Mouse (Mus musculus) G1E (cell line): ENCODE measurements around the gene Tspan5. TPM values are rescaled to one million over a fixed set of nuclear protein-coding genes. Genes with fewer than 3 reads are reported as not detected.

Experiments used
- ATAC-seq: 2 replicates; pipeline ENCODE4 v1.8.0; 2016; ENCODE audit warnings: mild to moderate bottlenecking; ENCODE audit not compliant: insufficient number of reproducible peaks, poor library complexity, low FRiP score, severe bottlenecking; ENCODE audit errors: extremely low read depth
- DNase-seq: peaks from one replicate; pipeline ENCODE4 v3.0.0; 2012; ENCODE audit warnings: low spot score
- H3K27me3 ChIP-seq: 2 replicates; pipeline ENCODE4 v1.6.1; 2012; ENCODE audit warnings: mild to moderate bottlenecking, low read length, inconsistent platforms; ENCODE audit not compliant: insufficient read depth
- H3K36me3 ChIP-seq: replicated peaks from 2 replicates; pipeline ENCODE3; 2012; ENCODE audit warnings: mild to moderate bottlenecking, inconsistent platforms
- H3K4me1 ChIP-seq: 2 replicates; pipeline ENCODE4 v1.6.1; 2012; ENCODE audit warnings: low read depth, low read length, inconsistent platforms, mixed read lengths; ENCODE audit not compliant: insufficient read depth
- H3K4me3 ChIP-seq: 2 replicates; pipeline ENCODE4 v1.5.1; 2012; ENCODE audit warnings: low read depth, mild to moderate bottlenecking, inconsistent platforms, low read length, moderate library complexity, mixed read lengths
- H3K9me3 ChIP-seq: replicated peaks from 2 replicates; pipeline ENCODE4 v1.6.1; 2012; ENCODE audit warnings: inconsistent platforms
- CTCF ChIP-seq: IDR thresholded peaks from 2 replicates; pipeline ENCODE4 v1.5.1; 2012; ENCODE audit warnings: low read depth, low read length, inconsistent platforms, mixed read lengths
- GATA1 ChIP-seq: IDR thresholded peaks from 2 replicates; pipeline ENCODE4 v1.6.1; 2012; ENCODE audit warnings: borderline replicate concordance, low read length, inconsistent platforms, mixed read lengths
- GATA2 ChIP-seq: IDR thresholded peaks from 2 replicates; pipeline ENCODE4 v1.6.1; 2012; ENCODE audit warnings: low read depth, low read length, inconsistent platforms, borderline replicate concordance
- POLR2AphosphoS5 ChIP-seq: IDR thresholded peaks from 2 replicates; pipeline ENCODE4 v1.6.1; 2012; ENCODE audit warnings: low read depth, low read length, inconsistent platforms; ENCODE audit not compliant: insufficient replicate concordance
- TAL1 ChIP-seq: conservative IDR thresholded peaks from 2 replicates; pipeline ENCODE4 v1.6.1; 2012; ENCODE audit warnings: low read depth, low read length, inconsistent platforms, mixed read lengths
- polyA plus RNA-seq: library from polyadenylated mRNA; stranded (reverse); fragments of >175 nt; gene quantifications from 2 replicates; pipeline ENCODE4 v1.2.3, GENCODE M21; 2012
- total RNA-seq, 2 experiments: library from RNA; stranded (forward) in 1 of 2; stranded (reverse) in 1 of 2; fragments of 200-1000 nt in 1 of 2; fragments of >200 nt in 1 of 2; fragmentation: Nextera tagmentation in 1 of 2; gene quantifications; 2 replicates each; pipeline ENCODE4 v1.2.3; 2014 to 2017

Tspan5 gene
- total and polyA plus RNA-seq, 3 experiments, result 0.05 TPM; not detected in 2

- no peaks in the 10 kb centered on the region for H3K4me1 ChIP-seq
- H3K9me3 ChIP-seq, result no peaks in the 10 kb centered on the region
- TF ChIP-seq GATA2, result no peak
- TF ChIP-seq CTCF, result no peak
- no peak for TF ChIP-seq TAL1
- no peak for ATAC-seq
- H3K36me3 ChIP-seq, result no peaks in the 10 kb centered on the region
- no peak for DNase-seq
- no peak overlapping the region for H3K4me3 ChIP-seq
- H3K27me3 ChIP-seq, result no peaks in the 10 kb centered on the region
Measured at GRCm38 (mm10) chr3:138775926-138776715, 34.1 kb downstream of the Tspan5 start.

GRCm38 (mm10) chr3:138781492-138781891, 39.5 kb downstream of the Tspan5 start:
- Histone ChIP-seq H3K9me3 (no peaks in the 10 kb centered on the region), H3K27me3 (no peaks in the 10 kb centered on the region), H3K36me3 (no peaks in the 10 kb centered on the region), H3K4me3 (no peak overlapping the region), H3K4me1 (no peaks in the 10 kb centered on the region)
- ATAC-seq (no peak), DNase-seq (no peak)
- TF ChIP-seq POLR2AphosphoS5 (no peak), CTCF (no peak), GATA1 (no peak), TAL1 (no peak), GATA2 (no peak)

DNA sequence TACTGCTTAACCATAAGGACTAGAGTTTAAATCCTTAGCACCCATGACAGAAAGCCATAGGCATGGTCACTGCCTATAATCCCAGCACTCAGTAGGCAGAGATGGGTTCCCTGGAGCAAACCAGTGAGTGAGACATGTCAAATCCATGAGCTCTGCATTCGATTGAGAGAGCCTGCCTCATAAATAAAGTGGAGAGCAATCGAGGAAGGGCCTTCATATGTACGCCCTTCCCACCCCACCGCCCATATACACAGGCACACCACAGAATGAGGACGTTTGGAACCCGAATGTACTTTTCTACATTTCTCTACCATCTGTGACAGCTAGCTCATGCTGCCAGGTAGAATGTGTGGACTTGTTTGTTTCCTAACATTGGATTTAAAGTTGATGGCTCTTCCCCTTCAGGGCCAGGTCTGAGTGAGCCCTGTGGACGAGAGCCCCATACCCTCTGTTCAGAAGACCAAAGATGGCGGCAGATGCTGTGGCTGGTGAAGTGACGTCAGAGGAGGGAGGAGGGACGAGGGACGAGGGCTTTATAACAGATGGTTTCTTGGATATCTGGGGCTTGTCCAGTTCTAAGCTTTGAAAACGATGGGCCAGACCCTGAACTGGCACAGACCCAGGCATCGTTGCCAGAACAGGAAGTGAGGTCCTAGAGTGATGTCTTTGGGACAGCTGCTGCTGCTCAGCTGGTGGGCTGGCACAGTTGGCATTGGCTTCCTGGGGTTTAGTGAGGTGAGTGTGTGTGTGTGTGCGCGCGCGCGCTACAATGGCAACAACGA, 42.1 kb downstream of the Tspan5 start:
- Histone ChIP-seq H3K9me3 (no peaks in the 10 kb centered on the region), H3K4me1 (no peaks in the 10 kb centered on the region), H3K4me3 (no peak overlapping the region), H3K27me3 (no peaks in the 10 kb centered on the region), H3K36me3 (no peaks in the 10 kb centered on the region)
- no peak for TF ChIP-seq CTCF
- TF ChIP-seq GATA2, result no peak
- no peak for TF ChIP-seq TAL1
- no peak for TF ChIP-seq GATA1
- TF ChIP-seq POLR2AphosphoS5, result no peak
- no peak for ATAC-seq
- DNase-seq, result no peak

- Histone ChIP-seq H3K9me3 (no peaks in the 10 kb centered on the region), H3K4me1 (no peaks in the 10 kb centered on the region), H3K36me3 (no peaks in the 10 kb centered on the region), H3K4me3 (no peak overlapping the region), H3K27me3 (no peaks in the 10 kb centered on the region)
- ATAC-seq (no peak), DNase-seq (no peak)
- no peak for TF ChIP-seq TAL1
- no peak for TF ChIP-seq GATA1
- no peak for TF ChIP-seq CTCF
Measured at GRCm38 (mm10) chr3:138784641-138785025, 42.6 kb downstream of the Tspan5 start.

DNA sequence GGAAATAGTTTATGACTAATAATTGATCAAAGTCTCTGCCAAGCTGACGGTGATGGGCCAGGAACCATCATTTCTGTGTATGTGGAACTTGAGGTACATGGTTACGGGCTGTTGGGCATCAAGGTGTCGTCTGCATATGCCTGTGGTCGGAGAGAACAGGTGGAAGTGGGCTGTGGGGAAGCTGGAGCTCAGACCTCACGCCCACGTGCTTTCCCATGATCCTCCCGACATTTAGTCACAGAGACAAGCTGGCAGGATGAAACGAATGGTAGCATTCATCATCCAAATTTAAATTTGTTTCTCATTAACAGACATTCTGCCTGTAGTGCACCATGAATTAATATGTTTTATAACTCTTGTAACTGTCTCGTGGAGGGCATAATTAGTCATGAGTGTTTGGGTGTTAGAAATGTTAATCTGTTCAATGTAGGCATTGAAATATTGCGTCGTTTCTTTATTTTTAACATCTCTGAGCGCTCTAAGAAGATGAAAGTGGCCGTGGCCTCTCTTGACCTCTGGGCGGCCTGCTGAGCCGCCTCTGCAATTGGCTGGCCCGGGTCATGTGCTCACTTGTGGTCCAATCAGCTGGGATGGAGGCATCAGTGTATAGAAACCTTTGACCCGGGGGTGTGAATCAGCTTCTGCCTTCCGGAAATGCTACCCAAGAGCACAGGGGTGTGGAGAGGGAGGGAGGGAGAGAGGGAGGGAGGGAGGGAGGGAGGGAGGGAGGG, 45.9 kb downstream of the Tspan5 start:
- no peak for TF ChIP-seq POLR2AphosphoS5
- no peak for TF ChIP-seq GATA1
- TF ChIP-seq TAL1, result no peak
- no peak for TF ChIP-seq CTCF
- no peak for TF ChIP-seq GATA2
- Histone ChIP-seq H3K4me3 (no peak overlapping the region), H3K27me3 (no peaks in the 10 kb centered on the region), H3K36me3 (no peaks in the 10 kb centered on the region), H3K4me1 (no peaks in the 10 kb centered on the region), H3K9me3 (no peaks in the 10 kb centered on the region)
- DNase-seq (no peak), ATAC-seq (no peak)

GRCm38 (mm10) chr3:138788489-138788850, 46.5 kb downstream of the Tspan5 start:
- TF ChIP-seq TAL1 (no peak), CTCF (no peak), GATA2 (no peak), POLR2AphosphoS5 (no peak), GATA1 (no peak)
- Histone ChIP-seq H3K36me3 (no peaks in the 10 kb centered on the region), H3K27me3 (no peaks in the 10 kb centered on the region), H3K4me1 (no peaks in the 10 kb centered on the region), H3K9me3 (no peaks in the 10 kb centered on the region), H3K4me3 (no peak overlapping the region)
- ATAC-seq, result no peak
- no peak for DNase-seq
